Mouse (Mus musculus) hindbrain, embryonic 12.5 days (tissue): ENCODE results near the gene Gli2. TPM values are rescaled to one million over a fixed set of nuclear protein-coding genes. Genes with fewer than 3 reads are reported as not detected.
A peak's percentile ranks its signal among the peaks of the same experiment; 100 is the strongest.

Experiments used
- ATAC-seq: fragments of 200-750 bp; cut with Nextera tagmentation; 2 replicates; pipeline ENCODE4 v1.8.0; 2017; ENCODE audit warnings: moderate TSS enrichment; ENCODE audit not compliant: low FRiP score
- H3K27ac ChIP-seq: fragments of 300-500 bp; sonication (generic); 2 replicates; pipeline ENCODE4 v1.5.1; 2016; ENCODE audit warnings: mild to moderate bottlenecking
- H3K27me3 ChIP-seq: fragments of 300-500 bp; sonication (generic); 2 replicates; pipeline ENCODE4 v1.6.1; 2016; ENCODE audit warnings: mild to moderate bottlenecking
- H3K36me3 ChIP-seq: fragments of 300-500 bp; sonication (generic); 2 replicates; pipeline ENCODE4 v1.6.1; 2016; ENCODE audit warnings: mild to moderate bottlenecking
- H3K4me1 ChIP-seq: fragments of 300-500 bp; sonication (generic); 2 replicates; pipeline ENCODE4 v1.6.1; 2016
- H3K4me2 ChIP-seq: fragments of 300-500 bp; sonication (generic); replicated peaks from 2 replicates; pipeline ENCODE4 v1.6.1; 2016; ENCODE audit warnings: mild to moderate bottlenecking
- H3K4me3 ChIP-seq: fragments of 300-500 bp; sonication (generic); 2 replicates; pipeline ENCODE4 v1.5.1; 2016; ENCODE audit warnings: mild to moderate bottlenecking
- H3K9ac ChIP-seq: fragments of 300-500 bp; sonication (generic); 2 replicates; pipeline ENCODE4 v1.6.1; 2016; ENCODE audit warnings: mild to moderate bottlenecking, moderate library complexity
- H3K9me3 ChIP-seq: fragments of 300-500 bp; sonication (generic); replicated peaks from 2 replicates; pipeline ENCODE4 v1.6.1; 2016; ENCODE audit warnings: mild to moderate bottlenecking
- WGBS: fragments of 180-500 bp; shearing (Covaris S2); methylation state at CpG from one replicate; pipeline ENCODE4 v1.1.7; 2016; 5-methylcytosine and 5-hydroxymethylcytosine counted together
- polyA plus RNA-seq: library from polyadenylated mRNA; unstranded; fragments of >200 nt; fragmentation: Nextera tagmentation; extraction: Ambion mirVana; gene quantifications from 2 replicates; pipeline ENCODE4 v1.2.1, GENCODE M21; 2016

Gene Gli2
- polyA plus RNA-seq, 1 experiment from 2014 or later, result 8.1 TPM

- H3K9me3 ChIP-seq, result no peaks in the 10 kb centered on the region
- peak overlapping the region; percentile 77 for H3K4me2 ChIP-seq
- H3K27ac ChIP-seq, result peak overlapping the region; percentile 93
- peak overlapping the region; percentile 71; the same call in 1 of the 2 replicates for H3K9ac ChIP-seq
- peaks cover 4% of the 10 kb centered on the region; the same call in 1 of the 2 replicates for H3K27me3 ChIP-seq
- no peak overlapping the region for H3K4me3 ChIP-seq
- ATAC-seq, result no peak
- WGBS, result 2% methylated on average over 11 of the region's 11 CpGs
- no peaks in the 10 kb centered on the region for H3K36me3 ChIP-seq
- H3K4me1 ChIP-seq, result peaks cover 60% of the 10 kb centered on the region
These were observed 4.4 kb downstream of the Gli2 start for GRCm38 (mm10) chr1:119048988-119049387.

- peak overlapping the region; percentile 50 for H3K4me3 ChIP-seq
- H3K27me3 ChIP-seq, result peaks cover 4% of the 10 kb centered on the region; the same call in 1 of the 2 replicates
- WGBS, result 2% methylated on average over 6 of the region's 6 CpGs
- ATAC-seq, result peak; percentile 18; the same call in 1 of the 2 replicates
- peaks cover 57% of the 10 kb centered on the region for H3K4me1 ChIP-seq
- peak overlapping the region; percentile 71 for H3K9ac ChIP-seq
- peak overlapping the region; percentile 93 for H3K27ac ChIP-seq
- H3K36me3 ChIP-seq, result no peaks in the 10 kb centered on the region
- H3K4me2 ChIP-seq, result peak overlapping the region; percentile 77
- H3K9me3 ChIP-seq, result no peaks in the 10 kb centered on the region
These were observed 4.9 kb downstream of the Gli2 start for GRCm38 (mm10) chr1:119048547-119048946.

DNA sequence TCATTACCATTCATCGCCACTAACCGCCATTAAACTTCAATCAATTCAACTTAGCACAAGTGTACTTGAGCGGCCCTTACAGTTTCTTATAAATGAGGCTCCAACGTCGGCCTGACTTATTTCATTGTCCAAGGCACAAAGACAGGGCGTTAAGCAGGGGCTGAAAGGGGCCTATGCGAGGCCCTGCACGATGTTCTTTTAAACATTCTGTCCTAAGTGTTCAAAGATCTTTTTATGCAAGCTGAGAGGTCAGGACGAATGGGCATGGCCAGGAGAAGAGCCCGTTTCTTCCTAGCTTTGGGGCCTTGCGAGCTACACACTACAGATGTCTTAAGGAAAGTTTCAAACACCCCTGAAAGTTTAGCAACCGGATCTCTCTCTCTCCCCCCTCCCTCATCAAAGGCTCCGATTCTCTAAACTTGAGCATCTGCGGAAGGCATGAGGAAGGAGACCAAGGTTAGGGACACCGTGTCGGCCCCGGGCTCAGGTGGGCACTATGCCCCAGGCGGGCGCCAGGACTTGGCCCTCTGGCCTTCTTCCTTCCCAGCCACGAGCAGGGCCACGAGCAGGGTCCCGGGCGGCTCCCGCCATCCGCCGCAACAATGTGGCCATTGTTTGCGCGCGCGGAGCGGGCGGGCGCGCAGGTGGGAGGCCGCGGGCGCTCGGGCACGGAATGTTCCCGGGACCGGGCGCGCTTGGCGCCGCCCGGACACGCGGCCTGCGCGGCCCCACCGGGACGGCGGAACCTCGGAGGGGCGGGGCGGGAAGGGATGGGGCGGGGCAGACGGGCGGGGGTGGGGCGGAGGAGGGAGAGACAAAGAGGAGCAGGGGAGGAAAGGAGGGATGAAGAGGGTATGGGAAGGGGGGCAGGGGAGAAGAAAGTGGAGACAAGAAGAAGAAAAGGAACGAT lies 5.7 kb downstream of the Gli2 start:
- Histone ChIP-seq H3K27me3 (peaks cover 4% of the 10 kb centered on the region; the same call in 1 of the 2 replicates), H3K36me3 (no peaks in the 10 kb centered on the region), H3K9me3 (no peaks in the 10 kb centered on the region), H3K27ac (peak overlapping the region; percentile 93), H3K4me1 (peaks cover 52% of the 10 kb centered on the region), H3K9ac (peak overlapping the region; percentile 71), H3K4me2 (peak overlapping the region; percentile 77), H3K4me3 (peak overlapping the region; percentile 50)
- WGBS, result 2% methylated on average over 52 of the region's 61 CpGs
- peak; percentile 52 for ATAC-seq

DNA sequence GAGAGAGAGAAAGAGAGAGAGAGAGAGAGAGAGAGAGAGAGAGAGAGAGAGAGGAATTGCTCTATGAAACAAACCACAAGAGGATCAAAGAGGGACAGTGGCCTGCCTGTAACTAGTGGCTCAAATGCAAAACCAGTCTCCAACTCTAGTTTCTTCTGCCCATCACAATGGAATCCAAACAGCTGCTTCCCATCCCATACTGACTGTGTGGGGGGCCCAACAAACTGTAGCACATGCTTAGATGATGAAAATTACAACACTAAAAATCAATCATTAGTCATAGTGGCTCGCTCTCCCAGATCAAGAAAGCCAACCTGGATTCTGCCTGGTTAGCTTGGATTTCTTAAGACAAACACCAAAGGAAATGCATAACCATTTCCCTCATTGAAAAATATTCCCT lies 15.0 kb downstream of the Gli2 start:
- ATAC-seq, result no peak
- peaks cover 27% of the 10 kb centered on the region for H3K4me1 ChIP-seq

GRCm38 (mm10) chr1:119035931-119036330 lies 17.5 kb downstream of the Gli2 start:
- H3K27me3 ChIP-seq, result no peaks in the 10 kb centered on the region
- H3K36me3 ChIP-seq, result no peaks in the 10 kb centered on the region
- H3K4me1 ChIP-seq, result peaks cover 37% of the 10 kb centered on the region
- H3K9ac ChIP-seq, result no peak overlapping the region
- H3K4me2 ChIP-seq, result no peak overlapping the region
- H3K27ac ChIP-seq, result no peak overlapping the region
- H3K4me3 ChIP-seq, result no peak overlapping the region
- 37% methylated on average over 8 of the region's 8 CpGs for WGBS
- no peak for ATAC-seq
- H3K9me3 ChIP-seq, result no peaks in the 10 kb centered on the region

More for the DNA sequence above, 15.0 kb downstream of the Gli2 start:
- WGBS, result 91% methylated on average over 1 of the region's 1 CpGs
- Histone ChIP-seq H3K27me3 (no peaks in the 10 kb centered on the region), H3K36me3 (no peaks in the 10 kb centered on the region), H3K27ac (no peak overlapping the region), H3K4me2 (no peak overlapping the region), H3K4me3 (no peak overlapping the region), H3K9me3 (no peaks in the 10 kb centered on the region), H3K9ac (no peak overlapping the region)

DNA sequence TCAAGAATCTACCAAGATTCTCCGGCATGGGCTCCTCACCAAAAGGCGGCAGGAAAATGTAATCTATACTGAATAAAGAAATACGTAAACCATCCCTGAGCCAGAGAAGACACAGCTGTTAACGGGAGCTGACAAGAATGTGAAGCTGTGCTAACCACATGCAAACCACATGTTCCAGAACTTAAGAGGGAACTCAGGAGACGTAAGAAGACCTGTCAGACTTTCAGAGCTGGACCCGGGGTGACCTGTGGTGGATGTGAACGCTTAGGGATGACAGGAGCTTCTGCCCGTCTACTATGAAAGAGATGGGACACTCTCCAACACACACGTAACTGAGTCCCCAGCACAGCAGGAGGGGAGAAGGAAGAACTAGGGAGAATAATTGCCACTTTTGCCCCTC lies 18.1 kb downstream of the Gli2 start:
- no peak for ATAC-seq
- H3K27me3 ChIP-seq, result no peaks in the 10 kb centered on the region
- no peak overlapping the region for H3K4me2 ChIP-seq
- H3K9ac ChIP-seq, result no peak overlapping the region
- H3K36me3 ChIP-seq, result no peaks in the 10 kb centered on the region
- WGBS, result 52% methylated on average over 9 of the region's 9 CpGs
- H3K4me1 ChIP-seq, result peaks cover 37% of the 10 kb centered on the region
- no peak overlapping the region for H3K27ac ChIP-seq
- no peak overlapping the region for H3K4me3 ChIP-seq
- no peaks in the 10 kb centered on the region for H3K9me3 ChIP-seq

DNA sequence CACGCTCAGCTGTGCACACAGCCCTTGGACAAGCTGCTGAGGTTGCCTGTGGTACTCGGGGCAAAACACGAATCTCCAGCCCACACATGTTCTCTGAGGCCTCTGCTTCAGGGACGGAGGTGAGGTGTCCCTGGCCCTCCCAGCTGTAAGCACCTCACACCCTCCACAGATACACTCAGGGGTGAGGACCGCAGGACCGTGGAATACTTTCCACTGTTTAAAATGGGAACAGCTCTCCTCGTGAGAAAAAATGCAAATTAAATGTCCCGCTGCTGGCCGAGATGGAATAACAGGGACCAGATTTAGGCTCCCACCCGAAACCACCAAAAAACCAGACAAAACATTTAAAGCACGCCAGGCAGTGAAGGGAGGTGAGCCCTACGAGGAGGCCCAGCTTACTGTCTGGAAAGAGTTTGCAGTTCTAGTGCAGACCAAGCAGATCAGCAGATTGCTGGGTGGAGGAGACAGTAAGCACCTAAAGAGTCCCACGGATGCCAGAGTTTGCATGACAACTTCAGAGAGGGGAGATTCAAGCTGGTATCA lies 19.2 kb downstream of the Gli2 start:
- 20% methylated on average over 13 of the region's 13 CpGs for WGBS
- H3K9ac ChIP-seq, result no peak overlapping the region; the same call in 1 of the 2 replicates
- no peak overlapping the region for H3K4me3 ChIP-seq
- H3K9me3 ChIP-seq, result no peaks in the 10 kb centered on the region
- H3K4me1 ChIP-seq, result peaks cover 40% of the 10 kb centered on the region
- no peaks in the 10 kb centered on the region for H3K36me3 ChIP-seq
- H3K4me2 ChIP-seq, result peak overlapping the region; percentile 27; the same call in 1 of the 2 replicates
- peak overlapping the region; percentile 91 for H3K27ac ChIP-seq
- H3K27me3 ChIP-seq, result no peaks in the 10 kb centered on the region
- no peak for ATAC-seq

DNA sequence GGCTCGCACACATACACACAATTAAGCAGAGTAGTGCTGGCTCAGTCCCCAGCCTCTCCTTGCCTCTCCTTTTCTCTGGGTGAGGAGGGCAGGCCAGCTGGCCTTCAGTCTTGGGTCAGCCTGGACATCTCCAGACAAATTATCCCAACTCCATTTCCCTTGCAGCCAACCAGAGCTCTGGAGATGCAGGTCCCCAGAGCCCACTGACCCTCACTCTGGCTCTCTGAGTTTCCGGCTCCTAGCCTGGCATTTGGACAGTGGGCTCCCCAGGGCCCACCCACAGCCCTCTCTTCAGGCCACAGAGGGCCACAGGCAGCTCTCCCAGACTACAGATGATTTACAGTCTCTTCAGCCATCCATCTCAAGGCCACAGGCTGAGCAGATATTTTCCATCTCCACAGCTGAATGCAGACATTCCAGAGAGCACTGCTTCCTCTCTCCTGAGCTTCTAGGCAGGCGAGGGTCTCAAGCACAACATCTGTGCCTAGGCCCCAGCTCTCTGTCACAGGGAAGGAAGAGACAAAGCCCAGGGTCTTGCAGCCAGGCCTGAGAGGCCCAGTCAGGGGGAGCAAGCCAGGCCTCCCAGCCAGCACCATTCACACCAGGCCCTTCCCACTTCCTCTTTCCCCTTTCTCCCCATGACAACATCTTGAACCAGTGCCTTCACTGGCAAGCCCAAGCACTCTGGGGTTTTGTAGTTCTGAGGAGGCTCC lies 19.8 kb downstream of the Gli2 start:
- no peaks in the 10 kb centered on the region for H3K9me3 ChIP-seq
- peak; percentile 87 for ATAC-seq

GRCm38 (mm10) chr1:119031185-119031584 lies 22.2 kb downstream of the Gli2 start:
- no peak overlapping the region for H3K4me3 ChIP-seq
- H3K27me3 ChIP-seq, result no peaks in the 10 kb centered on the region
- no peak overlapping the region for H3K4me2 ChIP-seq
- WGBS, result 87% methylated on average over 6 of the region's 6 CpGs
- no peak overlapping the region for H3K9ac ChIP-seq
- H3K4me1 ChIP-seq, result peaks cover 45% of the 10 kb centered on the region
- no peaks in the 10 kb centered on the region for H3K36me3 ChIP-seq
- no peak overlapping the region for H3K27ac ChIP-seq
- no peak for ATAC-seq
- H3K9me3 ChIP-seq, result no peaks in the 10 kb centered on the region

More for the DNA sequence above, 19.8 kb downstream of the Gli2 start:
- WGBS, result 35% methylated on average over 3 of the region's 3 CpGs
- peak overlapping the region; percentile 27 for H3K4me2 ChIP-seq
- peak overlapping the region; percentile 28 for H3K9ac ChIP-seq
- H3K36me3 ChIP-seq, result no peaks in the 10 kb centered on the region
- no peak overlapping the region for H3K4me3 ChIP-seq
- peak overlapping the region; percentile 91 for H3K27ac ChIP-seq
- H3K4me1 ChIP-seq, result peaks cover 40% of the 10 kb centered on the region
- no peaks in the 10 kb centered on the region for H3K27me3 ChIP-seq

- no peaks in the 10 kb centered on the region for H3K27me3 ChIP-seq
- peaks cover 17% of the 10 kb centered on the region for H3K4me1 ChIP-seq
- ATAC-seq, result peak; percentile 41; the same call in 1 of the 2 replicates
- no peak overlapping the region for H3K4me3 ChIP-seq
- no peak overlapping the region for H3K9ac ChIP-seq
- 36% methylated on average over 8 of the region's 8 CpGs for WGBS
- peak overlapping the region; percentile 55; the same call in 1 of the 2 replicates for H3K27ac ChIP-seq
- H3K9me3 ChIP-seq, result no peaks in the 10 kb centered on the region
- no peaks in the 10 kb centered on the region for H3K36me3 ChIP-seq
- no peak overlapping the region for H3K4me2 ChIP-seq
These were observed 27.6 kb downstream of the Gli2 start for GRCm38 (mm10) chr1:119025647-119026358.

- Histone ChIP-seq H3K9ac (no peak overlapping the region), H3K4me1 (peaks cover 14% of the 10 kb centered on the region), H3K27ac (no peak overlapping the region), H3K4me3 (no peak overlapping the region), H3K4me2 (no peak overlapping the region), H3K36me3 (no peaks in the 10 kb centered on the region), H3K9me3 (no peaks in the 10 kb centered on the region), H3K27me3 (no peaks in the 10 kb centered on the region)
- WGBS, result 93% methylated on average over 1 of the region's 1 CpGs
- no peak for ATAC-seq
These were observed 31.1 kb downstream of the Gli2 start for GRCm38 (mm10) chr1:119022311-119022710.
